Mouse (Mus musculus) liver, adult 2 months (tissue): ENCODE data around the gene Gpr4. TPM values are rescaled to one million over a fixed set of nuclear protein-coding genes. Genes with fewer than 3 reads are reported as not detected.

Source experiments
- DNase-seq: peaks from one replicate; pipeline ENCODE4 v3.0.0-alpha.2; 2011; ENCODE audit warnings: low read depth, low spot score; ENCODE audit errors: extremely low read depth
- H3K27ac ChIP-seq: fragments of 200-500 bp; replicated peaks from 2 replicates; pipeline ENCODE4 v1.5.1; 2012; ENCODE audit warnings: low read depth, mild to moderate bottlenecking, control low read depth, inconsistent platforms, low read length; ENCODE audit not compliant: insufficient read depth
- H3K27me3 ChIP-seq: fragments of 200-500 bp; 2 replicates; pipeline ENCODE4 v1.6.1; 2012; ENCODE audit warnings: mild to moderate bottlenecking, moderate library complexity, low read length, inconsistent platforms; ENCODE audit not compliant: control insufficient read depth, insufficient read depth
- H3K36me3 ChIP-seq: fragments of 200-500 bp; 2 replicates; pipeline ENCODE4 v1.6.1; 2012; ENCODE audit warnings: low read length, inconsistent platforms; ENCODE audit not compliant: control insufficient read depth, insufficient read depth
- H3K4me1 ChIP-seq: fragments of 200-500 bp; 2 replicates; pipeline ENCODE4 v1.6.1; 2011; ENCODE audit warnings: low read length; ENCODE audit not compliant: control insufficient read depth, insufficient read depth
- H3K4me3 ChIP-seq: fragments of 200-500 bp; 2 replicates; pipeline ENCODE4 v1.5.1; 2011; ENCODE audit warnings: low read depth, mild to moderate bottlenecking, control low read depth, low read length, moderate library complexity; ENCODE audit not compliant: insufficient read depth
- H3K79me2 ChIP-seq: fragments of 200-500 bp; 2 replicates; pipeline ENCODE4 v1.6.1; 2012; ENCODE audit warnings: inconsistent platforms, mild to moderate bottlenecking, low read length, moderate library complexity; ENCODE audit not compliant: control insufficient read depth, insufficient read depth
- H3K9ac ChIP-seq: fragments of 200-500 bp; 2 replicates; pipeline ENCODE4 v1.6.1; 2012; ENCODE audit warnings: low read depth, mild to moderate bottlenecking, control low read depth, inconsistent platforms, low read length
- CTCF ChIP-seq: fragments of 200-500 bp; IDR thresholded peaks from 2 replicates; pipeline ENCODE4 v1.5.1; 2011; ENCODE audit warnings: low read depth, low read length, control low read depth
- POLR2A ChIP-seq: fragments of 200-500 bp; IDR thresholded peaks from 2 replicates; pipeline ENCODE4 v1.6.1; 2011; ENCODE audit warnings: low read length, control low read depth; ENCODE audit not compliant: insufficient read depth; ENCODE audit errors: extremely low read depth
- WGBS: fragments of 180-500 bp; shearing (Covaris S2); methylation state at CpG from one replicate; pipeline ENCODE4 v1.1.7; 2018; 5-methylcytosine and 5-hydroxymethylcytosine counted together
- polyA plus RNA-seq: library from polyadenylated mRNA; depleted of rRNA; stranded (reverse); fragments of >200 nt; gene quantifications from 2 replicates; pipeline ENCODE4 v1.2.3, GENCODE M21; 2012
- total RNA-seq: library from RNA; depleted of rRNA; stranded (reverse); fragments of >200 nt; gene quantifications from 2 replicates; pipeline ENCODE4 v1.2.3, GENCODE M21; 2014

Gpr4 gene
- total and polyA plus RNA-seq, 2 experiments: 0.09 to 2.7 TPM

DNA sequence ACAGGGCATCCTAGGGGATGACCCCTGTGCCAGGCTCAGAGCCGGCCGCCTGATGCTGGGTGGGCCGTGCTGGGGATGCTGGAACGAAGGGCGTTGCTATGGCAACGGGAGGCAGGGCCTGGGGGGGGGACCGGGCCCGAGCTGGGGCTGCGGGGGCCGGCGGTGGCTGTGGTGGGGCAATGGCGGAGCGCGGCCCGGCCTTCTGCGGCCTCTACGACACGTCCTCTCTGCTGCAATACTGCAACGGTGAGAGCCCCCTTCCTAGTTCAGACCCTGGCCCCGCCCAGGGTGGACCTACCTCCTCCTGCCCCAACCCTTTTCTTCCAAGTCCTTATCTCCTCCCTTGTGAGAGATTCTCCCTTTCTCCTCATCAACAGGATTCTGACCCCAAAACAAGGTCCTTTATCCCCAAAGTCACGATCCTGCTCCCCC is 35.8 kb upstream of the Gpr4 start:
- Histone ChIP-seq H3K4me3 (no peak overlapping the region), H3K36me3 (no peaks in the 10 kb centered on the region), H3K27me3 (peaks cover 16% of the 10 kb centered on the region), H3K27ac (no peak overlapping the region), H3K4me1 (no peaks in the 10 kb centered on the region), H3K79me2 (no peaks in the 10 kb centered on the region), H3K9ac (no peak overlapping the region)
- 12% methylated on average over 21 of the region's 21 CpGs for WGBS
- no peak for DNase-seq
- TF ChIP-seq CTCF (no peak), POLR2A (no peak)

DNA sequence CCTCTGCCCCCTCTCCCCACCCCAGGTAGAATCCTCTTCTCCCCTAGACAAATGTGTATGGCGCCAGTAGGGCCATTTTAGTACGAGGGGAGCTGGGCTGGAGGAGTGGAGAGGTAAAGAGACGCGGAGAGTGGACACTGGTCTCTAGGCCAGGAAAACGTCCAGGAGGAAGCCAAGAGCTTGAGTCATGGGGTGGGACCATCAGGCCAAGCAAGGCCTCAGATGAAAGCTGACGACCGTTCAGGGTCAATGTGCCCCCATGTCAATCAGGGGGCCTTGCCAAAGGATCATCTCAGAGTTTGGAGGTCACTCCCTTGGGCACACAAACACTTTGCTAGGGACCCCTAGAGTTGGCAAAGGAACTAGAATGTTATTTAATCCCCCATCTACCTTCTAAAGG is 35.1 kb upstream of the Gpr4 start:
- H3K4me1 ChIP-seq: 0 out of 2 replicates have a peak, but pooled peaks cover 2% of the 10 kb centered on the region
- H3K27me3 ChIP-seq: peaks cover 16% of the 10 kb centered on the region
- WGBS: 83% methylated on average over 7 of the region's 7 CpGs

DNA sequence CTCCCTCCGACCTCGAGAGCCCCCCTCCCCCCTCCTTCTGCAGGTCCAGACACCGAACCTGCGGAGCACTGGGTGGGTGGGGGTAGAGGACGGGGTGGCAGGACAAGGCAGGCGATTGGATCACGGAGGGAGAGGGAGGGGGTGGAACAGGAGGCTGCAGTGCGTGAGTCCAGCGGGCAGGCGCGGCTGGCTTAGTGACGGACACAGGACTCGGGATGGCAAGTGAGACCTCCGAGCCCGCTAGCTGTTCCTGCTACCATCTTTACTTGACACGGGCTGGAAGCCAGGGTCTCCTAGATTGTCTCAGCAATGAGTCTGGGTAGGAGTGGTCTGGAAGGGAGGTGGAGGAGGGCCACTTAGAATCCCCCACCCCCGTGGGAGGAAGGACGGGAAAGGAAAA is 34.3 kb upstream of the Gpr4 start:
- H3K4me3 ChIP-seq: no peak overlapping the region
- no peak overlapping the region for H3K27ac ChIP-seq
- no peaks in the 10 kb centered on the region for H3K36me3 ChIP-seq
- no peak for DNase-seq
- no peaks in the 10 kb centered on the region for H3K79me2 ChIP-seq
- no peak overlapping the region for H3K9ac ChIP-seq
- no peak for TF ChIP-seq CTCF
- TF ChIP-seq POLR2A: no peak
- 25% methylated on average over 18 of the region's 18 CpGs for WGBS
- peaks cover 16% of the 10 kb centered on the region for H3K27me3 ChIP-seq
- 0 out of 2 replicates have a peak, but pooled peaks cover 2% of the 10 kb centered on the region for H3K4me1 ChIP-seq

More for the DNA sequence above, 35.1 kb upstream of the Gpr4 start:
- DNase-seq: no peak
- no peaks in the 10 kb centered on the region for H3K36me3 ChIP-seq
- no peak for TF ChIP-seq POLR2A
- TF ChIP-seq CTCF: no peak
- no peak overlapping the region for H3K9ac ChIP-seq
- no peaks in the 10 kb centered on the region for H3K79me2 ChIP-seq
- H3K27ac ChIP-seq: no peak overlapping the region
- no peak overlapping the region for H3K4me3 ChIP-seq

DNA sequence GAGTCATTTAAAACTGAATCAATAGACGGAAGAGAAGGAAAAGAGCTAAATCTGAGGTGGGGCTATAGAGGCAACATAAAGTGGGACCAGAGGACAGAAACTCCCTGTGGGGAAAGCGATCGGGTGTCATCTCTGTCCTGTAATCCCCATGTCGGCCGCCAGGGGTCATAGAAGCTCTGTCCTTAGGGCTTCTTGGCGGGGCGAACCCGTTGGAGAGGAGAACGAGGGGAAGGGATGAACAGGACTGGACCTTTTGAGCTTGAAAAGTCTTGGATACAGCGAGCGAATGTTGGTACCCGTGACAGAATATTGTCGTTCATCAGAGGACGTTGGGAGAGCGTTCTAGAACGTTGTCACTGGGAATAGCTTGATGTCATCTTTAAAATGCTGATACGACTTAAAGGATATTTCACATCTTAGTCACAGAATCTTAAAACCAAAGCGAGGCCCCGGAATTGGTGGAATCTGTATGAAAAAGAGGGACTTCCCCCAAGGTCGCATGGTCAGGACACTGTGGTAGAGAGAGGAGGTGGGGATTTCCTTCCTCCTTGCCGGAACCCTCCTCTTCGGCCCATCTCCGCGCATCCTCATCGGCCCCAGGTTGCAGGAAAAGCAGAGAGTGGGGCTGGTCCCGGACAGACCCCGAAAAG is 33.8 kb upstream of the Gpr4 start:
- Histone ChIP-seq H3K27ac (no peak overlapping the region), H3K79me2 (no peaks in the 10 kb centered on the region), H3K9ac (no peak overlapping the region), H3K4me1 (0 out of 2 replicates have a peak, but pooled peaks cover 2% of the 10 kb centered on the region), H3K36me3 (no peaks in the 10 kb centered on the region), H3K27me3 (peaks cover 16% of the 10 kb centered on the region), H3K4me3 (no peak overlapping the region)
- peak; percentile 19 for DNase-seq
- TF ChIP-seq POLR2A: no peak
- peak; percentile 89 for TF ChIP-seq CTCF
- 8% methylated on average over 27 of the region's 27 CpGs for WGBS

DNA sequence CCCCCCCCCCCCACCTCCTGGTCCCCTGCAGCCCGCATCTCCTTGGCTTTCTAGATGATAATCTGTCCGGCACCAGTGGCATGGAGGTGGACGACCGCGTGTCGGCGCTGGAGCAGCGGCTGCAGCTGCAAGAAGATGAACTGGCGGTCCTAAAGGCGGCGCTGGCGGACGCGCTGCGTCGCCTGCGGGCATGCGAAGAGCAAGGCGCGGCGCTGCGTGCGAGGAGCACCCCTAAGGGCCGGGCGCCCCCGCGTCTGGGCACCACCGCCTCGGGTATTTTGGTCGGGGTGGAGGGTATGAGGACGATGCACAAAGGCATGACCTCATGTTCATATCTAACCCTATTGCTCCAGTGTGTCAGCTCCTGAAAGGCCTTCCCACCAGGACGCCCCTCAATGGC is 33.2 kb upstream of the Gpr4 start:
- no peak overlapping the region for H3K4me3 ChIP-seq
- peaks cover 16% of the 10 kb centered on the region for H3K27me3 ChIP-seq
- no peaks in the 10 kb centered on the region for H3K36me3 ChIP-seq
- no peak overlapping the region for H3K27ac ChIP-seq
- H3K4me1 ChIP-seq: 0 out of 2 replicates have a peak, but pooled peaks cover 2% of the 10 kb centered on the region
- DNase-seq: no peak
- H3K9ac ChIP-seq: 0 out of 2 replicates have a peak overlapping the region, but pooled peaks have one; percentile 14
- 2% methylated on average over 29 of the region's 32 CpGs for WGBS
- peak; percentile 76 for TF ChIP-seq CTCF
- TF ChIP-seq POLR2A: no peak
- H3K79me2 ChIP-seq: no peaks in the 10 kb centered on the region

DNA sequence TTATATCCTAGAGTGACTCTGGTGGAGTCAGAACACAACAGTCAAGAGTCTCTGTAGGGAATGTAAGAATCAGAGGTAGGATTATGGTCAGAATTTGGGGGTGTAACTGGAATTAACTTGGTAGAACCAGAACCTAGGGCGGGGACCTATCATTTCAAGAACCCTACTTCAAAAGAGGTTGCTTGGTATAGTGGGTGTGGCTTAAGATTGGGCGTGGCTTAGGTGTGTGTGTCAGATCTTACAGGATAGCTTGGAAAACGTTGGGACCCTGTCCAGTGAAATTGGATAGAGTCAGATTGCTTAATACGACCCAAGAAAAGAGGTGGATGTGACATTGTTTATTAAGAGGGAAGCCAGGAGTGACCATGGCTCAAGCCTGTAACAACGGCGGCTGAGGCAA is 32.4 kb upstream of the Gpr4 start:
- Histone ChIP-seq H3K27me3 (peaks cover 16% of the 10 kb centered on the region), H3K79me2 (no peaks in the 10 kb centered on the region), H3K27ac (no peak overlapping the region), H3K36me3 (no peaks in the 10 kb centered on the region), H3K9ac (no peak overlapping the region), H3K4me3 (no peak overlapping the region), H3K4me1 (0 out of 2 replicates have a peak, but pooled peaks cover 2% of the 10 kb centered on the region)
- DNase-seq: no peak
- TF ChIP-seq POLR2A (no peak), CTCF (no peak)
- 30% methylated on average over 6 of the region's 6 CpGs for WGBS
